Mouse (Mus musculus) neural tube, embryonic 13.5 days (tissue): ENCODE data around the gene Gc. TPM values are rescaled to one million over a fixed set of nuclear protein-coding genes. Genes with fewer than 3 reads are reported as not detected.

Source experiments
- ATAC-seq: fragments of 200-750 bp; cut with Nextera tagmentation; 2 replicates; pipeline ENCODE4 v1.8.0; 2017; ENCODE audit warnings: low read depth, mild to moderate bottlenecking, moderate TSS enrichment, moderate library complexity
- H3K27ac ChIP-seq: fragments of 300-500 bp; sonication (generic); replicated peaks from 2 replicates; pipeline ENCODE4 v1.5.1; 2015; ENCODE audit warnings: moderate library complexity, mild to moderate bottlenecking, inconsistent platforms
- H3K27me3 ChIP-seq: fragments of 300-500 bp; sonication (generic); 2 replicates; pipeline ENCODE4 v1.6.1; 2015; ENCODE audit warnings: mild to moderate bottlenecking, inconsistent platforms
- H3K36me3 ChIP-seq: fragments of 300-500 bp; sonication (generic); 2 replicates; pipeline ENCODE4 v1.6.1; 2015; ENCODE audit warnings: mild to moderate bottlenecking, inconsistent platforms
- H3K4me1 ChIP-seq: fragments of 300-500 bp; sonication (generic); replicated peaks from 2 replicates; pipeline ENCODE4 v1.6.1; 2015; ENCODE audit warnings: inconsistent platforms
- H3K4me2 ChIP-seq: fragments of 300-500 bp; sonication (generic); 2 replicates; pipeline ENCODE4 v1.6.1; 2015; ENCODE audit warnings: inconsistent platforms, mild to moderate bottlenecking, moderate library complexity
- H3K4me3 ChIP-seq: fragments of 300-500 bp; sonication (generic); 2 replicates; pipeline ENCODE4 v1.5.1; 2015; ENCODE audit warnings: mild to moderate bottlenecking, inconsistent platforms
- H3K9ac ChIP-seq: fragments of 300-500 bp; sonication (generic); 2 replicates; pipeline ENCODE4 v1.6.1; 2015; ENCODE audit warnings: moderate library complexity, mild to moderate bottlenecking, inconsistent platforms
- H3K9me3 ChIP-seq: fragments of 300-500 bp; sonication (generic); 2 replicates; pipeline ENCODE4 v1.6.1; 2016; ENCODE audit warnings: inconsistent platforms
- WGBS: fragments of 180-500 bp; shearing (Covaris S2); methylation state at CpG from one replicate; pipeline ENCODE4 v1.1.7; 2015; 5-methylcytosine and 5-hydroxymethylcytosine counted together
- polyA plus RNA-seq: library from polyadenylated mRNA; unstranded; fragments of >200 nt; fragmentation: Nextera tagmentation; extraction: Ambion mirVana; gene quantifications from 2 replicates; pipeline ENCODE4 v1.2.1, GENCODE M21; 2015

Gc gene
- polyA plus RNA-seq, 1 experiment from 2014 or later, result 0.24 TPM

- H3K4me3 ChIP-seq, result no peak overlapping the region
- 79% methylated on average over 7 of the region's 7 CpGs for WGBS
- no peak overlapping the region for H3K27ac ChIP-seq
- no peak overlapping the region for H3K4me2 ChIP-seq
- H3K9me3 ChIP-seq, result no peaks in the 10 kb centered on the region
- H3K4me1 ChIP-seq, result no peaks in the 10 kb centered on the region
- no peak for ATAC-seq
- no peak overlapping the region for H3K9ac ChIP-seq
- no peaks in the 10 kb centered on the region for H3K36me3 ChIP-seq
- H3K27me3 ChIP-seq, result no peaks in the 10 kb centered on the region
Observed at GRCm38 (mm10) chr5:89447978-89448377, 9.7 kb downstream of the Gc start.

- 0 out of 2 replicates have a peak, but pooled peaks have one; percentile 23 for ATAC-seq
- H3K36me3 ChIP-seq, result no peaks in the 10 kb centered on the region
- WGBS, result 90% methylated on average over 4 of the region's 4 CpGs
Observed at GRCm38 (mm10) chr5:89444360-89444759, 13.3 kb downstream of the Gc start.

GRCm38 (mm10) chr5:89411536-89411935 lies 46.2 kb downstream of the Gc start:
- H3K4me2 ChIP-seq, result no peak overlapping the region
- no peak overlapping the region for H3K9ac ChIP-seq
- no peaks in the 10 kb centered on the region for H3K36me3 ChIP-seq
- H3K4me3 ChIP-seq, result no peak overlapping the region
- H3K4me1 ChIP-seq, result no peaks in the 10 kb centered on the region
- H3K9me3 ChIP-seq, result no peaks in the 10 kb centered on the region
- ATAC-seq, result no peak
- 49% methylated on average over 1 of the region's 1 CpGs for WGBS
- no peaks in the 10 kb centered on the region for H3K27me3 ChIP-seq
- no peak overlapping the region for H3K27ac ChIP-seq

More at GRCm38 (mm10) chr5:89444360-89444759, 13.3 kb downstream of the Gc start:
- H3K27ac ChIP-seq, result no peak overlapping the region
- no peaks in the 10 kb centered on the region for H3K9me3 ChIP-seq
- no peak overlapping the region for H3K4me3 ChIP-seq
- H3K4me2 ChIP-seq, result no peak overlapping the region
- H3K4me1 ChIP-seq, result no peaks in the 10 kb centered on the region
- H3K27me3 ChIP-seq, result no peaks in the 10 kb centered on the region
- no peak overlapping the region for H3K9ac ChIP-seq

- no peaks in the 10 kb centered on the region for H3K4me1 ChIP-seq
- H3K9me3 ChIP-seq, result no peaks in the 10 kb centered on the region
- H3K36me3 ChIP-seq, result no peaks in the 10 kb centered on the region
- no peak overlapping the region for H3K4me3 ChIP-seq
- H3K27me3 ChIP-seq, result no peaks in the 10 kb centered on the region
- no peak overlapping the region for H3K4me2 ChIP-seq
- no peak for ATAC-seq
- no peak overlapping the region for H3K27ac ChIP-seq
- H3K9ac ChIP-seq, result no peak overlapping the region
Observed at GRCm38 (mm10) chr5:89407376-89408082, 50.2 kb downstream of the Gc start.

DNA sequence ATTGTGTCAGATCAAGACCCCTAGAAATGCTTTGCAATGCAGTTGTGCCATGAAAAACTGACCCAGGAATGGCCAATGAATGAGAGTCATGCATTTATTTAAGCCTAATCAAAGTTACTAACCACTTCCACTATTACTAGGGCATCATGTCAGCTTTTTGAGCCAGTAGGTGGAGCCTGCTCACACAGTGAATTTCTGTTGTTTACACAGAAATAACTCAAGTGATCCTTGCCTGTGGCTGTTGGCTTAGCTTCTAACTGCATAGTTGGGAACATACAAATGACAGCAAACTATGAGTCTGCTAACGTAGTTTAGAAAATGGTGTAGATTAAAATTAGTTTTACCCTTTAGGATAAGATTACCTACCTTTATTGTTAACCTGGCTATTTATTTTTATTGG lies 52.6 kb downstream of the Gc start:
- Histone ChIP-seq H3K36me3 (no peaks in the 10 kb centered on the region), H3K9me3 (no peaks in the 10 kb centered on the region), H3K9ac (no peak overlapping the region), H3K4me3 (no peak overlapping the region), H3K27ac (no peak overlapping the region), H3K4me2 (no peak overlapping the region), H3K4me1 (no peaks in the 10 kb centered on the region), H3K27me3 (no peaks in the 10 kb centered on the region)
- WGBS, result 83% methylated on average over 1 of the region's 1 CpGs
- no peak for ATAC-seq

- H3K36me3 ChIP-seq, result no peaks in the 10 kb centered on the region
- no peak overlapping the region for H3K9ac ChIP-seq
- H3K4me3 ChIP-seq, result no peak overlapping the region
- H3K9me3 ChIP-seq, result peaks cover 7% of the 10 kb centered on the region; the same call in 1 of the 2 replicates
- no peaks in the 10 kb centered on the region for H3K4me1 ChIP-seq
- H3K4me2 ChIP-seq, result no peak overlapping the region
- no peaks in the 10 kb centered on the region for H3K27me3 ChIP-seq
- H3K27ac ChIP-seq, result no peak overlapping the region
- 58% methylated on average over 1 of the region's 1 CpGs for WGBS
- ATAC-seq, result no peak
Observed at GRCm38 (mm10) chr5:89390405-89390804, 67.3 kb downstream of the Gc start.

DNA sequence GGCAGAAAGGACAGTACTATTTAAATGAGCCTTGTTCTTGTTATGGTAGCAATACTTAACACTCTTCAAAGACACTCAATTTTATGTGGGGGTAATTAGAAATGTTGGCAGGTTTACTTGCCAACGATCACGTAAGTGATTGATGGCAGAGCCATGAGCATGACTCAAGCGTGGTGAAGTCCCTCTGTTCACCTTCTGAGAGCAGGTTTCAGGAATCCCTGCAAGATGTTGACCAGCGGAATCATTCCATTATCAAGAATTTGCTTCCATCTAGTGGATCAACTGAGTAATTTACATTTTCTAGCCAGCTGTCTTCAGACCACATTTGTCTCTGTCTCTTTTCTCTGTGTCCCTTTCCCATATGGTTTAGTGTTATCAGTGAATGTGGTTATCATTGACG lies 73.5 kb downstream of the Gc start:
- Histone ChIP-seq H3K36me3 (no peaks in the 10 kb centered on the region), H3K4me2 (no peak overlapping the region), H3K9ac (no peak overlapping the region), H3K27ac (no peak overlapping the region), H3K4me1 (no peaks in the 10 kb centered on the region), H3K4me3 (no peak overlapping the region), H3K9me3 (no peaks in the 10 kb centered on the region), H3K27me3 (no peaks in the 10 kb centered on the region)
- WGBS, result 44% methylated on average over 5 of the region's 5 CpGs
- ATAC-seq, result peak; percentile 82

DNA sequence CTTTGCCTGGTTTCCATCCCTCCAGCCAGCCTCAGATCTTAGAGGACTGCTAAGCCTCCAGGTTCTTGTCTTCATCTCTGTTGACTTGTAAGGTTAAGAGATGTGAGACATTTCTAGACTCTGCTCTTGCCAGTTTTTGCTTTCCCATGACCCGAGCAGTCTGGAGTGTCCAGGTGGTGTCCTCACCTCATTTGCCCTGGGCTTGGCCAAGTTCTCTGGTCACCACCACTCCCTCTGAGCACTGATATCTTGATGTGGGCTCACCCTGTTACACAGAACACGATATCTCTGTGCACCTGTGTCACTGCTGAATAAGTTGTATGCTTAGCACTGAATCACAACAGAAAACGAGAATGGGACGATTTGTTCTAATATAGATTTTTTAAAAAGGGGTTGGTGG lies 76.4 kb downstream of the Gc start:
- Histone ChIP-seq H3K4me1 (no peaks in the 10 kb centered on the region), H3K27me3 (no peaks in the 10 kb centered on the region), H3K36me3 (no peaks in the 10 kb centered on the region), H3K4me2 (no peak overlapping the region), H3K9me3 (no peaks in the 10 kb centered on the region), H3K27ac (no peak overlapping the region), H3K4me3 (no peak overlapping the region), H3K9ac (no peak overlapping the region)
- no peak for ATAC-seq
- 89% methylated on average over 4 of the region's 4 CpGs for WGBS

DNA sequence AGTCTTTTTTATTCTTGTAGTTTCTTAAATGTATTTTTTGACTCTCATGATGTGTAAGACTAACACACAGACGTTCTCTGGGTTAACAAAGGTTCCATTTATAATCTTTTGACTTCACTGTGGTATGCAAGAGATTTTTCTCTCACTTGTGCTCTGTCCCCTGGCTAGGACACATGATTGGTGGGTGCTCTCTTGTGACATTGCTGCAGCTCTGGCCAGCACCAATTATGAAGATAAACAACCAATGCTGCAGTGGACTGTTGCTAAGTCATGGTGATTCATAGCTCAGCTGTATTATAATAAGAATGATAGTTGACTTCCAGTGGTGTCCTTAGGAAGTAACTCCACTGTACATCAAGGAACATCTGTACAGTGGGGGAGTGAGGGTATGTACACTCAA lies 87.6 kb downstream of the Gc start:
- Histone ChIP-seq H3K4me3 (no peak overlapping the region), H3K9ac (no peak overlapping the region), H3K4me1 (no peaks in the 10 kb centered on the region), H3K27ac (no peak overlapping the region), H3K36me3 (no peaks in the 10 kb centered on the region), H3K9me3 (no peaks in the 10 kb centered on the region), H3K4me2 (no peak overlapping the region), H3K27me3 (no peaks in the 10 kb centered on the region)
- no peak for ATAC-seq
- WGBS, result 48% methylated on average over 1 of the region's 1 CpGs

GRCm38 (mm10) chr5:89368045-89368743 lies 89.5 kb downstream of the Gc start:
- 52% methylated on average over 4 of the region's 4 CpGs for WGBS
- Histone ChIP-seq H3K27me3 (no peaks in the 10 kb centered on the region), H3K9ac (no peak overlapping the region), H3K4me3 (no peak overlapping the region), H3K27ac (no peak overlapping the region), H3K4me2 (no peak overlapping the region), H3K4me1 (no peaks in the 10 kb centered on the region), H3K9me3 (no peaks in the 10 kb centered on the region), H3K36me3 (no peaks in the 10 kb centered on the region)
- ATAC-seq, result no peak
